Mouse (Mus musculus) left cerebral cortex, adult 2 months (tissue): ENCODE measurements around the gene Trpv2. TPM values are rescaled to one million over a fixed set of nuclear protein-coding genes. Genes with fewer than 3 reads are reported as not detected.

ENCODE experiments used
- DNase-seq, 2 experiments: peaks; one replicate each; pipeline ENCODE4 v3.0.0; 2021 to 2022; ENCODE audit warnings: low spot score in 2 of 2, mixed read lengths in 1 of 2; ENCODE audit errors: extremely low spot score in 1 of 2
- H3K27ac ChIP-seq: fragments of 200-600 bp; 2 replicates; pipeline ENCODE4 v1.8.1; 2022
- H3K4me3 ChIP-seq: fragments of 200-600 bp; 2 replicates; pipeline ENCODE4 v1.8.1; 2022
- CTCF ChIP-seq: fragments of 200-600 bp; IDR thresholded peaks from 2 replicates; pipeline ENCODE4 v1.8.1; 2022; ENCODE audit warnings: antibody characterized with exemption, mild to moderate bottlenecking, moderate library complexity
- intact Hi-C: fragments of 180-260 bp; cut with DNase I; formaldehyde crosslinking; loops from one replicate; pipeline ENCODE4 v1.15.1; 2025
- total RNA-seq, 2 experiments: library from RNA; stranded (reverse); gene quantifications; 2 replicates each; pipeline ENCODE4 v1.2.3; 2021

The Trpv2 gene
- total RNA-seq, 2 experiments from 2014 or later, result 17.1 to 18.7 TPM

DNA sequence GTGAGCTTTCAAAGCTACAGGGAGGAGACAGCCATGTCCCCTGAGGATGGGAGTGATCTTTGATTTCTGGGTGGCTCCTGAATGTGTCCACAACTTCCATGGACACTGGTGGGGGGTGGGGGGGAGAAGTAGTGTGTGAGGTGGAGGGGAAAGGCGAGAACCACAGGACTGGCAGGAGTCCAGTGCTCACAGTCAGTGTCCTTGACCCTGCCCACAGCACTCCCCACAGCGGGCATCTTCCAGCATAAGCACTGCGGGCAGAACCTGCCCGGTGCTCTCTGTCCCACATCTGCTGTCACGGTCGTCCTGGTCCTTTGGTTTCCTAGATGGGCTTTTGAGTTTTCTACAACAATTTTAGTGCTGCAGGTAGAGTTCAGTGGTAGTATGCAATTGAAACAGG is 63.5 kb downstream of the Trpv2 start:
- Histone ChIP-seq H3K4me3 (no peak overlapping the region), H3K27ac (no peak overlapping the region)
- no peak for TF ChIP-seq CTCF
- intact Hi-C loops, result loop anchor here (5.0 kb wide), 1 partner anchor 594 kb away; no protein-coding TSS in a partner anchor
- no peak for DNase-seq

DNA sequence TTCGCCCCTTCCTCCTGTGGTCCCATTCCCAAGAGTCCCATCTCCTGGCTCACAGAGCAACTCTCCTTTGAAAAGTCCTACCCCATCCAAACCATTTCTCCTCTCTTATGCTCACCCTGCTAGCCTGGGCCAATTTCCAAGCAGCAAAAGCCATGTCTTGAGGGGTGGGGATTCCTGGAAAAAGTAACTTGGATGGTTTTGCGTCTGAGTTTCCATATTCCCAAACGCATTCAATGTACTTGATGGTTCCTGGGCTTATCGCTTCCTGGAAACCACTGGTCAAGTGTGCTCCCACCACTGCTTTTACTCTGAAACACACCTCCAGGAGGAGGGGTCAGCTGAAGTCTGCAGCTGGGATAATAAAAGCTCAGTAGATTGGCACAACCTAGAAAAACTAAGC is 64.1 kb downstream of the Trpv2 start:
- no peak overlapping the region for H3K4me3 ChIP-seq
- intact Hi-C loops, result loop anchor here (5.0 kb wide), 1 partner anchor 594 kb away; no protein-coding TSS in a partner anchor
- TF ChIP-seq CTCF, result no peak
- H3K27ac ChIP-seq, result no peak overlapping the region
- DNase-seq, result no peak

DNA sequence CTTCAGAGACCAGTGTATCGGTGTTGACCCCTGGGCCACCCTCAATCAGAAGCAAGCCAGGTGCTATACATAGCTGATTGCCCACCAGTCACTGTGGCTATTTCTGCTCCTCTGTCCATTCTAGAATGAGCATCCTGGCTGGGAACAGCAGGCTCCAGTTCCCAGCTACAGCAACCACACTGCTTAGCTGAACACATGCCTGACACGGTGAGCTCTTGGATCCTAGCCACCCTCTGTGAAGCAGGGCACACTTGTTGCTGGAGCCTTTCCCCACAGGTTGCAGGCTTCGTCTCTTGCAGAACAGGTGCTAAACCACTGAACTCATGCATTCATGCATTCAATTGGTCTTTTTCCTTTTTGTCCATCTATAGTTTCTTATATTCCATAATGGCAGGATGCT is 66.1 kb downstream of the Trpv2 start:
- DNase-seq, result no peak
- TF ChIP-seq CTCF, result no peak
- intact Hi-C loops, result no loop called here
- Histone ChIP-seq H3K4me3 (no peak overlapping the region), H3K27ac (no peak overlapping the region)

DNA sequence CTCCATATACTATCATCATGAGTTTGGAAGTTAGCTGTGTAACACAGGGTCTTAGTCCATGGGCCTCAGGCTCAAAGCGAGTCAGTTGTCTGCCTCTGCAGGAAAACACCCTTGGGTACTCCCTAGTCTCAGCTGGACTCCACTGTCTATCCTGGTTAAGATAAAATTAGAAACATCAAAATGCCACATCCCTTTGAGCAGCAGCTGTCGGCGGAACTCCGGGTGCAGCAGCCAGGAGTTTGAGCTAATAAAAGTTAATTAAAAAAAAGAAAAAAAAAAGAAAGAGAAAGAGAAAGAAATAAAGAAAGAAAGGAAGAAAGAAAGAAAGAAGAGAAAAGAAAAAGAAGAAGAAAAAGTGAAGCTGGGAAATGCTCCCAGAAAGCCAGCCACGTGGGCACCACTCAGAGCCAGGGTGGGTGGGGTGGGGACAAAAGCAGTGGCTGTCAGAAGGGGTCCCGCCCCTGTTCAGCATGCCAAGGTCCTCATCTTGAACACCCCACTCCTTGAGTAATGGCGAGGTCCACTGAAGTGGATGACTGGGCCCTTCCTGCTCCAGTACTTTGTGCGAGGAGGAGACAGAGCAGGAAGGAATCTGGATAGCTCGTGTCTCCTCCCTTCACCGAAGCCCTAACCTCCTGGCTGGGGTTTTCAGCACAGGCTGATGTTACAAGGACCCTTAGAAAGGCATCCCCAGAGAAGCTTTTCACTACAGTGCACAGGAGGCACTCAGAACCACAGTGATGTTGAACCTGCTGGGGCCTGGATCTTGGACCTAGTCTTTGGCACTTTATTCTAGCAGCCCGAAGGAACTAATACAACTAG is 67.9 kb downstream of the Trpv2 start:
- Histone ChIP-seq H3K27ac (peak overlapping the region; percentile 40; the same call in 1 of the 2 replicates), H3K4me3 (no peak overlapping the region)
- intact Hi-C loops, result no loop called here
- no peak for TF ChIP-seq CTCF
- no peak for DNase-seq

DNA sequence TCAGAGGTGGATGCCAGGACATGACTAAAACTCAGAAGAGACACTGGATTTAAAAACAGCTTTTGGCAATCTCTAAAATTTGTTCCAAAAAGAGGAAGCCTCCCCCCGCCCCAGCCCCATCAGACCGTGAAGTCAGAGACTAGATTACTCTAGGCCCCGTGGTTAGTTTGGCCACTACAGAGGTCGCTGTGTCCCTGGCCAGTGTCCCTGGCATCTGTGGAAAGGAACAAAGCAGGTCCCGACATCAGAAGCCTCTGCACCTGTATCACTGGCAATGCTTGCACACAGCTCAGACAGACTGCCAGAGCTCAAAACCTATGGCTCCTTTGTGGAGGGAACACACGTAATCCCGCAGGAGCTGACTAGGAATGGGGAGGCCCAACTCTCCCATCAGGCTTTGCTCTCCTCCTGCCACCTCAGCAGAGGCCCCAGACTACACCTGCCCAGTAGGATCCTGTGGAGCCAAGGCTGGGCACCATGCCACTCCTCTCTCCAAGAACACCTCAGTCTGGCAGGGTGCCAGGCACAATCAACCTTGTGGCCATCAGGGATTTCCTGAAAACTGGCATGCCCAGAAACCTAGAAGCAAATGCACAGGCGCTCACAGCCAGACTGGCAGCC is 68.8 kb downstream of the Trpv2 start:
- no peak overlapping the region for H3K4me3 ChIP-seq
- intact Hi-C loops, result no loop called here
- TF ChIP-seq CTCF, result no peak
- H3K27ac ChIP-seq, result peak overlapping the region; percentile 38
- no peak for DNase-seq

DNA sequence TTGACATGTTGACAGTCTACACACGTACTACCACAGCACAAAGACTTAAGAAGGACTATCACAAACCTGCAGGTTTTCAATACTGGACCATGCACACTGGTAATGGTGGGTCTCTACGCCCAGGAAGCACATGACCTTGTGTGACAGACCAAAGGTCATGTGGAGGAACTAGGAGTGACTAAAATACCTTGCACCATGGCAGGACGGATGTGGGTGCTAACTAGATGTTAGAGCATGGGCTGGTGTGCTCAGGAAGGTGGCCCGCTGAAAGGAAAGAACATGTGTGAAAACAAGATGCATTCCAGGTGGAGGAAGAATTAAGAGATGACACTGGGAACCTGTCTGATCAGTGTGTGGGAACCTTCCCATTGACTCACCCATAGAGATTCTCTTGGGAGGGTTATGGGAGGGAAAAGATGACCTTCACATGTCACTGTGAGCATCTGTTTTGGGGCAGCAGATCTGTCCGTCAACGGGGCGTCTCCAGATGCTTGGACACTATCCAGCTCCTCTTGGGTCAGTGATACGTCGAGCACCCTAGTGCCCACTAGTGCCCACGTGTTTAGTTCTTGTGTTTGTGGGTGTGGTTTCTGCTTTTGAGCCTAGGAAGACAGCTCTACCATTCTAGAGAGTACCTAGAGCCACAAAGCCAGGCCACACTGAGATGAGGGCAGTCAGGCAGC is 69.5 kb downstream of the Trpv2 start:
- Histone ChIP-seq H3K27ac (peak overlapping the region; percentile 38), H3K4me3 (no peak overlapping the region)
- no peak for DNase-seq
- intact Hi-C loops, result no loop called here
- no peak for TF ChIP-seq CTCF

DNA sequence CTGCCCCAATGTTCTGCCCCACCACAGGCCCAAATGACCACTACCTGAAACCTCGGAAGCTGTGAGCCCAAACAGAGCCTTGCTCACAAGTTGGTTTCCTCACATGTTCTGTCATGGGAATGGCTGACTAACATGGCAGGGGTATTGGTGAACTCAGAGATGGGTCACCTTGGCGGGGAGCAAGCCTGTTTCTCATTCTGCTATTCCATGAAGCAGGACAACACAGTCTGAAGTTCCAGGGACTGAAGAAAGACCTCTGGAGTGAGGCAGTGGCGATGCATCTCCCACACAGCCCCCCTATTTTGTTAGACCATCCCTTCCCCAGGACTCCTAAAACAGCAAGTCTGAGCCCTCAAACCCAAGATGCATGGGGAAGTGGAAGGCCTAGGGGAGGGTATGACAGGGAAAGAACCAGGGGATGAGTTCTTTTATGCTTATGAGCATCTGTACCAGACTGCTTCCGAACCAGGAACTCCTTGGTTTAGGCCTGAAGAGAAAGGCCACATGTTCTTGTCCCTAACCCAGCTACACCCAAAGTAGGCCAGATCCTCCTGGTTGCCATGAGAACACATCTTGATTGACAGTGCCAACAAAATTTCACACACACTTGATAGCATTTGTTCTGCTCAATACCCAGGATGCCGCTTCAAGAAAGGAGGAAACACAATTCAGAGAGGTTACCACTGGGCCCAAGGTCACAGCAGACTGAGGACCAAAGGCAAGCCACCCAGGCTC is 70.5 kb downstream of the Trpv2 start:
- Histone ChIP-seq H3K4me3 (no peak overlapping the region), H3K27ac (no peak overlapping the region)
- intact Hi-C loops, result no loop called here
- TF ChIP-seq CTCF, result no peak
- no peak for DNase-seq

DNA sequence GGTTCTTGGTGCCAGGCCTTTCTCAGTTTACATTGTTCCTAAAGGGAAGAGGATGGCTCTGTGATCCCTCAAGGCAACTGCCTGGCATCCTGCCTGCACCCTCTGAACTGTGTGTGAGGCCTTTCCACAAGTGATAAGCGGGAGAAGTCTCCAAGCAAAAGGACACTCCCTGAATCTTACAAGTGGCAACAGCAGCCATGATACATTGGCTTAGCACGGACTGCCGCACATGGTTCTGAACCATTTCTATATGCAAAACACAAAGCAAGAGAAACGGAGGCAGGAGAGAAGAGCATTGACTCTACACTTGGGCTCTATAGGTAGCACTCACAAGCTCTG is 71.0 kb downstream of the Trpv2 start:
- intact Hi-C loops, result no loop called here

DNA sequence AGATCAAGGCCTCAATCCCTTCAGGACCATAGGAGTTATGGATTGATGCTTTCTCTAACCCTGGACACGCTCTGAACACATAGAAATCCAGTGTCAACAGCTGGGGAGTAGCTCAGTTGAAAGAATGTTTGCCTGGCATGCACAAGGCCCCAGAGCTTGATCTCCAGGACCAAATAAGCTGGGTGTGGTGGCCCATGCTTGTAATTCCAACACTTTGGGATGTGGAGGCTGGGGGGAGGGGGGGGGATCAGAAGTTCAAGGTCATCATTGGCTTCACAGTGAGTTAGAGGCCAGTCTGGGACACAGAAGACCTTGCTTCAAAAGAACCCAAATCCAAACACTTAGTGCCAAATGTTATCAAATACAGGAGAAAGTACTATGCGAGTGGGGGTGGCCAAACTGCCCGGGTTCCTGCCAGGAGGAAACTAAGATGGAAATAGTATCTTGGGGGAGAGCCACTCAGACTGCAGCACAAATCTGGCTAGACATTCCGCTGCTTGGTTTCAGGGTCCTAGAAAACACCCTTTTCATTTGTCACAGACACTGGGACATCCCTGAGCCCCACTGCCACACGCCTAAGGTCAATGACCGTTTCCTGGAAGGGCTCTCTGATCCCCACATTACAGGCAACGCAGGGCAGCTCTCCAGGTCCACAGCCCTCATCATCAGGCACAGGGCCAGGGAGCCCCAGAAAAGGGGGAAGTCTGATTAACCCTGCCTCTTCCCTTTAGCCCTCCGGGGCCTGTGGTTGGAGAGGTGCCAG is 71.6 kb downstream of the Trpv2 start:
- no peak for TF ChIP-seq CTCF
- DNase-seq, result no peak
- intact Hi-C loops, result no loop called here
- H3K4me3 ChIP-seq, result peak overlapping the region; percentile 75
- peak overlapping the region; percentile 77; the same call in 1 of the 2 replicates for H3K27ac ChIP-seq

More for the DNA sequence above, 71.0 kb downstream of the Trpv2 start:
- no peak for DNase-seq
- no peak overlapping the region; the same call in 1 of the 2 replicates for H3K27ac ChIP-seq
- TF ChIP-seq CTCF, result no peak
- no peak overlapping the region for H3K4me3 ChIP-seq

DNA sequence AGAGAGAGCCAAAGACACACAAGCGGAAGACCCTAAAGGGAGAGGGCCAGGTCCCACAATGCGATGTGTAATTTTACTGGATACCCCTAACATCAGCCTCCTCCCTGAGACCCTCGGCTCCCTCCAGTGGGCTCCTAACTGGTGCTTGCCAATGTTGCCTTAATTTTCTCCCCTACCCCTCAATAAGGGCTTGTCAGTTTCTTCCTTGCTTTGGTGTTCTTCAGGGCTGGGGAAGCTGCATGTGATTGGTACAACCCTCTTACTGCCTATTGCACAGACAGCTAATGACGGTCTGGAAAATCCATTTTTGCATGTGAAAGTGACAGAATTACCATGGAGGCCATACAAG is 72.2 kb downstream of the Trpv2 start:
- no peak for TF ChIP-seq CTCF
- H3K4me3 ChIP-seq, result peak overlapping the region; percentile 75
- intact Hi-C loops, result no loop called here
- DNase-seq, result no peak
- H3K27ac ChIP-seq, result peak overlapping the region; percentile 77; the same call in 1 of the 2 replicates

DNA sequence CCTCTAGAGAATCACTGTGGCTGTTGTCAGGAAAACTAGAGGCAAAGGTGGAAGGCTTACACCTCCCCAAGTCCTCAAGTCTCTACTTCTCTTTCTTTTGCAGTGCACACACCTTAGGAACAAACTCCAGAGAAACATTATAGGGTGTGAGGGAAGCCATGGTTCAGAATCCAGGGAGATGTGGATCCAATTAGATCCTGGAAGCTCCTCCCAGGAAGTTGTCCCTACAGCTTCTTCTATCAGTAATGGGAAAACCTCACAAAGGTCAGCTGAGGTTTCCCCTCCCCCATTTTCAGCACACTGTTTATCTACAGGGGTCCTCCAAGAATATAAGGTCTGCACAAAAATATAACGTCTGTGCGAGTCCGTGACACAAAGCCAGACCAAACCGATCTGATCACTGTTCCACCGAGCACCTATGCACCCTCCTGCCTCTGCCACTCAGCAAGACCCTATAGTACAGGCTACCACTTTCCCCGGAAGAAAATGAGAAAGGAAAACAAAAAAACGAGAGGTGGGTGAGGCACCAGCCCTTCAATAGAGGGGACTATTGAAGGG is 72.8 kb downstream of the Trpv2 start:
- DNase-seq, result no peak
- H3K4me3 ChIP-seq, result peak overlapping the region; percentile 75
- H3K27ac ChIP-seq, result peak overlapping the region; percentile 77; the same call in 1 of the 2 replicates
- no peak for TF ChIP-seq CTCF
- intact Hi-C loops, result no loop called here
